31 mouse cellular contexts compared by ENCODE assay signal in the genomic region with DNA sequence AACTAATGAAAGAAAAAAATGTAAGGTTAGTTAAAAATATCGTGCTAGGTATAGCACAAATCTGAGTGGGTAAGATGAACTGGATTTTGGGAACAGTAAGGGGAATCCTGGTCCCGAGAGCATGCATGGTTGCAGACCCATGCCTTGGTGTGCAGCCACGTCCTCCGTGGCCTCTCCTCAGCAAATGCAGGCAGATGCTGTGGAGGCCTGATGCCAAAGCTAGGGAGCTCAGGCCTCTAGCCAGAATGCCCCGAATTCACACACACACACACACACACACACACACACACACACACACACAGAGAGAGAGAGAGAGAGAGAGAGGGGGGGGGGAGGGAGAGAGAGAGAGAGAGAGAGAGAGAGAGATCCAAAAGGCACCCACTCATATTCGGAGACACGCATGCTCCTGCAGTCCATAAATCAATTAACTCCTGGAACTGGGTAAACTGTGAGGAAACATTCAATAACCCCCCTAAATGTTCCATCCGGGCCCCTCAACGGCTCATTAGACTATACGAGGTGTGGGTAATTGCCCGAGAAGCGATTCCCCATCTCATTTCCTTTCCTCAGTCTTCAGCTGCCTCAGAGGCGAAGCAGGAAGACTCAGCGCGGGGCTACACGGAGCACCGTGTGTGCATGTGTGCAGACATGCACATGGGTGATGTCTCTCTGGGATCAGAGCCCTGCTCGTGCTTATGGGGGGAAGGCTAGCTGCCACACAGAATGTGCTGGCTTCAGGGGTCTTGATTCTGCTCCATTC.
DNase-seq lines count a peak whose midpoint lies in the region; ATAC-seq and TF ChIP-seq lines count a peak whose summit lies in the region.
"Had no signal": no experiment of that assay in that cellular context is flagged by ENCODE, and none has a peak within 500 bp of the region (broad histone marks: within the 10 kb centered on the region; RNA-seq: fewer than 3 reads in every experiment).

No protein-coding gene starts in this region.

- 60% methylated on average over 17 of the region's 18 CpGs for WGBS in hindbrain, embryonic 15.5 days
- 81% methylated on average over 17 of the region's 18 CpGs for whole genome bisulfite sequencing in hindbrain, embryonic 12.5 days
- 91% methylated on average over 17 of the region's 18 CpGs for WGBS in midbrain, embryonic 10.5 days
- 75% methylated on average over 17 of the region's 18 CpGs for whole genome bisulfite sequencing in midbrain, embryonic 16.5 days
- WGBS in forebrain, embryonic 14.5 days = 33% methylated on average over 18 of the region's 18 CpGs
- 30% methylated on average over 18 of the region's 18 CpGs for WGBS in forebrain, postnatal 0 days
- WGBS in thymus, adult 2 months = 60% methylated on average over 17 of the region's 18 CpGs

- no peaks in the 10 kb centered on the region for H3K36me3 ChIP-seq in hindbrain, embryonic 15.5 days
- no peaks in the 10 kb centered on the region for H3K36me3 ChIP-seq in hindbrain, embryonic 12.5 days
- no peaks in the 10 kb centered on the region for H3K36me3 ChIP-seq in midbrain, embryonic 10.5 days
- H3K36me3 ChIP-seq in midbrain, embryonic 16.5 days (ENCODE audit: control insufficient read depth, insufficient read depth, low read length) = no peaks in the 10 kb centered on the region
- no peaks in the 10 kb centered on the region for H3K36me3 ChIP-seq in forebrain, embryonic 14.5 days (ENCODE audit: control insufficient read depth, insufficient read depth, low read length)
- no peaks in the 10 kb centered on the region for H3K36me3 ChIP-seq in forebrain, postnatal 0 days (ENCODE audit: insufficient read depth)
- H3K36me3 ChIP-seq in thymus, adult 2 months (ENCODE audit: control insufficient read depth, insufficient read depth, low read length) = no peaks in the 10 kb centered on the region
- H3K36me3 ChIP-seq: embryonic facial prominence, embryonic 15.5 days; G1E; heart, embryonic 13.5 days; limb, embryonic 15.5 days; lung, embryonic 15.5 days; neural tube, embryonic 12.5 days had no signal

- no peak overlapping the region for H3K4me3 ChIP-seq in hindbrain, embryonic 15.5 days
- no peak overlapping the region for H3K4me3 ChIP-seq in hindbrain, embryonic 12.5 days
- no peak overlapping the region for H3K4me3 ChIP-seq in midbrain, embryonic 10.5 days
- no peak overlapping the region for H3K4me3 ChIP-seq in midbrain, embryonic 16.5 days (ENCODE audit: low read depth, low read length)
- no peak overlapping the region for H3K4me3 ChIP-seq in forebrain, embryonic 14.5 days (ENCODE audit: low read depth, low read length)
- no peak overlapping the region for H3K4me3 ChIP-seq in forebrain, postnatal 0 days (ENCODE audit: low read depth, low read length)
- no peak overlapping the region for H3K4me3 ChIP-seq in thymus, adult 2 months (ENCODE audit: control insufficient read depth, insufficient read depth, low read length)
- H3K4me3 ChIP-seq: embryonic facial prominence, embryonic 15.5 days; heart, adult 2 months; heart, embryonic 13.5 days; limb, embryonic 15.5 days; lung, embryonic 15.5 days; neural tube, embryonic 12.5 days had no signal

- 0 out of 2 replicates have a peak, but pooled peaks have one; percentile 35 for ATAC-seq in hindbrain, embryonic 15.5 days (ENCODE audit: low FRiP score, low read depth)
- ATAC-seq in hindbrain, embryonic 12.5 days (ENCODE audit: low FRiP score) = no peak
- no peak for ATAC-seq in midbrain, embryonic 16.5 days
- no peak for ATAC-seq in forebrain, embryonic 14.5 days
- ATAC-seq in forebrain, postnatal 0 days = no peak
- ATAC-seq: inflammation-experienced regulatory T-cells, adult 6 months; Patski had no signal

- no peak overlapping the region for H3K9ac ChIP-seq in hindbrain, embryonic 15.5 days
- H3K9ac ChIP-seq in hindbrain, embryonic 12.5 days = no peak overlapping the region
- H3K9ac ChIP-seq in midbrain, embryonic 16.5 days (ENCODE audit: low read depth, low read length) = no peak overlapping the region
- no peak overlapping the region for H3K9ac ChIP-seq in forebrain, embryonic 14.5 days (ENCODE audit: low read length)
- no peak overlapping the region for H3K9ac ChIP-seq in forebrain, postnatal 0 days
- H3K9ac ChIP-seq: embryonic facial prominence, embryonic 15.5 days; heart, embryonic 13.5 days; limb, embryonic 15.5 days; liver, embryonic 14.5 days; lung, embryonic 15.5 days; neural tube, embryonic 12.5 days had no signal

- H3K27me3 ChIP-seq in hindbrain, embryonic 15.5 days = no peaks in the 10 kb centered on the region
- peaks cover 8% of the 10 kb centered on the region; the same call in 1 of the 2 replicates for H3K27me3 ChIP-seq in hindbrain, embryonic 12.5 days
- no peaks in the 10 kb centered on the region for H3K27me3 ChIP-seq in midbrain, embryonic 10.5 days (ENCODE audit: low read depth, poor library complexity, severe bottlenecking)
- H3K27me3 ChIP-seq in midbrain, embryonic 16.5 days (ENCODE audit: control insufficient read depth, insufficient read depth, low read depth, low read length) = no peaks in the 10 kb centered on the region
- H3K27me3 ChIP-seq in forebrain, embryonic 14.5 days (replicated peaks; ENCODE audit: control insufficient read depth, insufficient read depth, low read length) = no peaks in the 10 kb centered on the region
- H3K27me3 ChIP-seq in forebrain, postnatal 0 days (ENCODE audit: insufficient read depth, low read length) = no peaks in the 10 kb centered on the region
- no peaks in the 10 kb centered on the region for H3K27me3 ChIP-seq in thymus, adult 2 months (ENCODE audit: control insufficient read depth, insufficient read depth, low read length)
- H3K27me3 ChIP-seq: CH12.LX; embryonic facial prominence, embryonic 15.5 days; lung, embryonic 15.5 days; Patski had no signal

- no peak for TF ChIP-seq POLR2A in thymus, adult 2 months (IDR thresholded peaks at IDR 0.05; ENCODE audit: control insufficient read depth, extremely low read depth, insufficient read depth, low read length, poor library complexity)

- H3K4me2 ChIP-seq in hindbrain, embryonic 15.5 days = no peak overlapping the region
- no peak overlapping the region for H3K4me2 ChIP-seq in hindbrain, embryonic 12.5 days (replicated peaks)
- H3K4me2 ChIP-seq in midbrain, embryonic 16.5 days (ENCODE audit: low read length) = no peak overlapping the region
- H3K4me2 ChIP-seq in forebrain, embryonic 14.5 days (ENCODE audit: low read length) = no peak overlapping the region
- H3K4me2 ChIP-seq in forebrain, postnatal 0 days (ENCODE audit: low read depth) = no peak overlapping the region
- H3K4me2 ChIP-seq: embryonic facial prominence, embryonic 15.5 days; heart, embryonic 13.5 days; limb, embryonic 15.5 days; lung, embryonic 15.5 days; neural tube, embryonic 12.5 days had no signal

- H3K4me1 ChIP-seq in hindbrain, embryonic 15.5 days (replicated peaks) = peaks cover 17% of the 10 kb centered on the region
- peaks cover 15% of the 10 kb centered on the region for H3K4me1 ChIP-seq in hindbrain, embryonic 12.5 days
- peaks cover 23% of the 10 kb centered on the region for H3K4me1 ChIP-seq in midbrain, embryonic 10.5 days
- peaks cover 3% of the 10 kb centered on the region; the same call in 1 of the 2 replicates for H3K4me1 ChIP-seq in midbrain, embryonic 16.5 days (ENCODE audit: control insufficient read depth, insufficient read depth, low read length)
- H3K4me1 ChIP-seq in forebrain, embryonic 14.5 days (ENCODE audit: control insufficient read depth, insufficient read depth, low read length) = peaks cover 32% of the 10 kb centered on the region
- peaks cover 4% of the 10 kb centered on the region; the same call in 1 of the 2 replicates for H3K4me1 ChIP-seq in forebrain, postnatal 0 days (ENCODE audit: insufficient read depth)
- no peaks in the 10 kb centered on the region for H3K4me1 ChIP-seq in thymus, adult 2 months (replicated peaks; ENCODE audit: control insufficient read depth, insufficient read depth, low read length)
- H3K4me1 ChIP-seq: embryonic facial prominence, embryonic 15.5 days; heart, embryonic 13.5 days; lung, embryonic 15.5 days had no signal

- no peaks in the 10 kb centered on the region for H3K9me3 ChIP-seq in hindbrain, embryonic 15.5 days
- H3K9me3 ChIP-seq in hindbrain, embryonic 12.5 days (replicated peaks) = no peaks in the 10 kb centered on the region
- no peaks in the 10 kb centered on the region for H3K9me3 ChIP-seq in midbrain, embryonic 10.5 days (replicated peaks)
- H3K9me3 ChIP-seq in midbrain, embryonic 16.5 days (replicated peaks; ENCODE audit: control insufficient read depth, low read length, poor library complexity, severe bottlenecking) = no peaks in the 10 kb centered on the region
- H3K9me3 ChIP-seq in forebrain, embryonic 14.5 days (replicated peaks; ENCODE audit: control insufficient read depth, low read length) = no peaks in the 10 kb centered on the region
- H3K9me3 ChIP-seq in forebrain, postnatal 0 days (ENCODE audit: low read length) = no peaks in the 10 kb centered on the region
- H3K9me3 ChIP-seq: embryonic facial prominence, embryonic 15.5 days; heart, embryonic 13.5 days; limb, embryonic 15.5 days; lung, embryonic 15.5 days; neural tube, embryonic 12.5 days had no signal

- no peak for TF ChIP-seq CTCF in forebrain, postnatal 0 days (IDR thresholded peaks at IDR 0.05; ENCODE audit: low read depth)
- no peak for TF ChIP-seq CTCF in thymus, adult 2 months (IDR thresholded peaks at IDR 0.05; ENCODE audit: borderline replicate concordance, control insufficient read depth, extremely low read depth, insufficient read depth, low read length, poor library complexity)

- DNase-seq in midbrain, embryonic 10.5 days (ENCODE audit: low spot score) = no peak
- DNase-seq in forebrain, embryonic 14.5 days (ENCODE audit: low spot score) = peak; percentile 67
- peak; percentile 37 for DNase-seq in forebrain, postnatal 0 days
- DNase-seq in thymus, adult 2 months = no peak
- DNase-seq: adrenal gland, postnatal 36 days; B cell, adult 2 months; cerebellum, adult 11 months; cerebellum, adult 9-11 months; gastrocnemius, postnatal 14 days; heart, adult 2 months; heart, postnatal 14 days; kidney, adult 18-20 months; kidney, postnatal 25 days; layer of hippocampus, postnatal 36 days; lung, postnatal 4 days; right cerebral cortex, adult 18-20 months; right cerebral cortex, postnatal 4 days; thymus, postnatal 36 days had no signal

- no peak overlapping the region for H3K27ac ChIP-seq in hindbrain, embryonic 15.5 days (replicated peaks)
- H3K27ac ChIP-seq in hindbrain, embryonic 12.5 days = no peak overlapping the region
- H3K27ac ChIP-seq in midbrain, embryonic 10.5 days (replicated peaks) = 0 out of 2 replicates have a peak overlapping the region, but pooled peaks have one; percentile 13
- H3K27ac ChIP-seq in midbrain, embryonic 16.5 days (ENCODE audit: low read length) = no peak overlapping the region
- no peak overlapping the region for H3K27ac ChIP-seq in forebrain, embryonic 14.5 days (ENCODE audit: low read depth, low read length)
- no peak overlapping the region for H3K27ac ChIP-seq in forebrain, postnatal 0 days (ENCODE audit: low read depth, low read length)
- no peak overlapping the region for H3K27ac ChIP-seq in thymus, adult 2 months (ENCODE audit: control insufficient read depth, insufficient read depth, low read length)
- H3K27ac ChIP-seq: embryonic facial prominence, embryonic 15.5 days; heart, adult 2 months; heart, embryonic 13.5 days; limb, embryonic 15.5 days; liver, embryonic 14.5 days; lung, embryonic 15.5 days; neural tube, embryonic 12.5 days had no signal

Comparison
In these comparisons a context has a peak if more than half of its experiments do, and no peak if none do; other contexts are left out.
1. DNase-seq: peak in forebrain, embryonic 14.5 days (single experiment) and forebrain, postnatal 0 days (single experiment); none in midbrain, embryonic 10.5 days (single experiment) and thymus, adult 2 months (single experiment).